Mouse (Mus musculus) lung, embryonic 14.5 days (tissue): ENCODE data around the gene Tnfrsf19. TPM values are rescaled to one million over a fixed set of nuclear protein-coding genes. Genes with fewer than 3 reads are reported as not detected.

Experiments used
- ATAC-seq: fragments of 200-750 bp; cut with Nextera tagmentation; 2 replicates; pipeline ENCODE4 v1.8.0; 2017; ENCODE audit warnings: mild to moderate bottlenecking, moderate TSS enrichment, moderate library complexity; ENCODE audit not compliant: insufficient read depth
- DNase-seq: peaks from one replicate; pipeline ENCODE4 v3.0.0-alpha.2; 2015
- H3K27ac ChIP-seq: fragments of 300-500 bp; sonication (generic); 2 replicates; pipeline ENCODE4 v1.5.1; 2014; ENCODE audit warnings: low read depth, mild to moderate bottlenecking, moderate library complexity
- H3K27me3 ChIP-seq: fragments of 300-500 bp; sonication (generic); 2 replicates; pipeline ENCODE4 v1.6.1; 2014; ENCODE audit warnings: low read length, control low read depth; ENCODE audit not compliant: insufficient read depth
- H3K36me3 ChIP-seq: fragments of 300-500 bp; sonication (generic); 2 replicates; pipeline ENCODE4 v1.6.1; 2014; ENCODE audit warnings: control low read depth; ENCODE audit not compliant: insufficient read depth
- H3K4me1 ChIP-seq: fragments of 300-500 bp; sonication (generic); 2 replicates; pipeline ENCODE4 v1.6.1; 2014; ENCODE audit warnings: antibody characterized with exemption, control low read depth; ENCODE audit not compliant: insufficient read depth
- H3K4me2 ChIP-seq: fragments of 300-500 bp; sonication (generic); 2 replicates; pipeline ENCODE4 v1.6.1; 2014; ENCODE audit warnings: mild to moderate bottlenecking
- H3K4me3 ChIP-seq: fragments of 300-500 bp; sonication (generic); 2 replicates; pipeline ENCODE4 v1.5.1; 2014; ENCODE audit warnings: low read depth, low read length
- H3K9ac ChIP-seq: fragments of 300-500 bp; sonication (generic); 2 replicates; pipeline ENCODE4 v1.6.1; 2014
- H3K9me3 ChIP-seq: fragments of 300-500 bp; sonication (generic); 2 replicates; pipeline ENCODE4 v1.6.1; 2016; ENCODE audit warnings: low read depth, low read length, control low read depth
- CTCF ChIP-seq: IDR thresholded peaks from 2 replicates; pipeline ENCODE4 v1.5.1; 2016; ENCODE audit warnings: antibody characterized with exemption, low read depth
- WGBS: fragments of 180-500 bp; shearing (Covaris S2); extraction: QIAGEN DNeasy Blood & Tissue Kit; methylation state at CpG from one replicate; pipeline ENCODE4 v1.1.7; 2014; 5-methylcytosine and 5-hydroxymethylcytosine counted together
- polyA plus RNA-seq: library from polyadenylated mRNA; unstranded; fragments of >200 nt; fragmentation: Nextera tagmentation; extraction: Ambion mirVana; gene quantifications from 2 replicates; pipeline ENCODE4 v1.2.1, GENCODE M21; 2014

The Tnfrsf19 gene
- polyA plus RNA-seq, 1 experiment from 2014 or later = 159 TPM

DNA sequence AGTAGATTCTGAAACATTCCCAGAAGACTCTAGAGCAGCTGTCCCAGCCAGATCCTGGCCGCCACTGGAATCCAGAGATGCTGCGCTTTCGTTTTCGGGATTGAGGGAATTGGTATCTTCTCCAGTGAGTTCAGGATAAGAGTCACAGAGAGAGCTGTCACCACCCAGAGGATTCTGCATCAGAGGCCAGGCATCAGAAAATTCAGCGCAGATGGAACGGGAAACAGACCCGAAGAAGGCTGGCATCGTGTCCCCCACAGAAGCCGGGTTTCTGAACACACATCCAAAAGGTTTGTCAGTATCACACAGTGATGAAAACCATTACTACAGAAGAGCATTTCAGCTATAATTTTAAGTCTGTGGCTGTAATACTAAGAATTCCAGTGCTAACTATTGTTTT lies 75.3 kb downstream of the Tnfrsf19 start:
- 92% methylated on average over 9 of the region's 9 CpGs for WGBS
- H3K36me3 ChIP-seq = peaks cover 84% of the 10 kb centered on the region
- H3K27me3 ChIP-seq = no peaks in the 10 kb centered on the region
- no peaks in the 10 kb centered on the region for H3K9me3 ChIP-seq
- ATAC-seq (no peak), DNase-seq (no peak)
- no peak overlapping the region for H3K4me2 ChIP-seq
- H3K4me1 ChIP-seq = no peaks in the 10 kb centered on the region
- no peak overlapping the region for H3K9ac ChIP-seq
- H3K27ac ChIP-seq = no peak overlapping the region
- no peak for TF ChIP-seq CTCF
- no peak overlapping the region for H3K4me3 ChIP-seq

DNA sequence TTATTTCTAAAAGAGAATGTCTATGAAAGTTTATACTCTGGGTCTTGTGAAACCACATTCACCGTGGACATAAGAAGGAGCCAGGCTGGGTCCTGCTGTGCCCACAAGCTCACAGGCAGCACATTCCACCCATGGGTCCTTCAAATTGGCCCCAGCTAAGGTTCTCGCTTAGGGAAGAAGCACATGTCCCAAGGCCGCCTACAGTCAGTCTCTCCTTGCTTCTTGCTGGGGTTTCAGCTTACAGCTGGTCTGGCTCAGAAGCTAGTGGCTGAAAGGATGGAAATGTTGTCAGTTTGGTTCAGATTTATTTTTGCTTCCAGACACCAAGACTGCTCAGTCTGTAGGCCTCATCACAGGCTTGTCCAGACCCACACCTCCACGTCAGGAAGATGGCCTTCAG lies 80.2 kb downstream of the Tnfrsf19 start:
- peaks cover 69% of the 10 kb centered on the region for H3K36me3 ChIP-seq
- H3K27me3 ChIP-seq = no peaks in the 10 kb centered on the region
- no peak for TF ChIP-seq CTCF
- H3K27ac ChIP-seq = no peak overlapping the region
- no peaks in the 10 kb centered on the region for H3K9me3 ChIP-seq
- ATAC-seq = no peak
- no peak for DNase-seq
- no peak overlapping the region for H3K9ac ChIP-seq
- 77% methylated on average over 4 of the region's 4 CpGs for WGBS
- no peak overlapping the region for H3K4me2 ChIP-seq
- H3K4me1 ChIP-seq = no peaks in the 10 kb centered on the region
- no peak overlapping the region for H3K4me3 ChIP-seq

DNA sequence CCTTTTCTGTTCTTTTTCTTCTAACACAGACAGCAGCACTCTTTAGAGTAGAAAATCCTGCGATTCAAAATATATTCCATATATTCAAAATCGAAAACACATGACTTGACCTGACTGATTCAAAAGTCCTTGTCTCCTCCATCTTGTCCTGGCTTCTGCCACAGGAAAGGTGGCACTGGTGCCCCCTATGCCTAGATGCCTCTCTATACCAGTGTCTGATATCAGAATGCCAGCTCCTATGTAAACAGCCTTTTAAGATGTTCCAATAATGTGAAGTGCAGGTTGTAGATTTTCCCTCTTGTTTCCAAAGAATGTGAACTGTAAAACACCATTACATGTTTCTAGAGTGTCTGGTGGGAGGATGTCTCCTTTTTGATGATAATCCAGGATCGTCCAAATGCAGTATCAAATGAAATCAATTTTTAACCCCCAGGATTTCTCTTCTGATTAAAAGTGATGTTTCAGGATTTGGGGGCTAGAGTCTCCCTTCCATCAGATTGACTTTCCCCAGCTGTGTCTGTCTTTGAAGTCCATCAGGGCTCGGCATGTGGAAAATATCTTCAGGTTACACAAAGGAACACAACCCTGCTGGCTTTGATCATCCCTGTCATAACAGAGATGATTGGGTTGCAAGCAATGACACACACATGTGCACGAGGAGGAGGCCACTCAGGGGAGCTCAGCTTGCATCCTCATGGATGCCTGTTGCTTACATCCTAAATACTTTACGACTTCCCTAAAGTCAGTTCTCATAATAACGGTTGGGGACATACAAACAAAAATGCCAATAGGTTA lies 82.1 kb downstream of the Tnfrsf19 start:
- Histone ChIP-seq H3K4me3 (no peak overlapping the region), H3K4me2 (no peak overlapping the region), H3K9ac (no peak overlapping the region), H3K27me3 (no peaks in the 10 kb centered on the region), H3K27ac (no peak overlapping the region), H3K4me1 (no peaks in the 10 kb centered on the region), H3K9me3 (no peaks in the 10 kb centered on the region), H3K36me3 (peaks cover 53% of the 10 kb centered on the region)
- TF ChIP-seq CTCF = no peak
- 78% methylated on average over 7 of the region's 7 CpGs for WGBS
- DNase-seq (no peak), ATAC-seq (no peak)

DNA sequence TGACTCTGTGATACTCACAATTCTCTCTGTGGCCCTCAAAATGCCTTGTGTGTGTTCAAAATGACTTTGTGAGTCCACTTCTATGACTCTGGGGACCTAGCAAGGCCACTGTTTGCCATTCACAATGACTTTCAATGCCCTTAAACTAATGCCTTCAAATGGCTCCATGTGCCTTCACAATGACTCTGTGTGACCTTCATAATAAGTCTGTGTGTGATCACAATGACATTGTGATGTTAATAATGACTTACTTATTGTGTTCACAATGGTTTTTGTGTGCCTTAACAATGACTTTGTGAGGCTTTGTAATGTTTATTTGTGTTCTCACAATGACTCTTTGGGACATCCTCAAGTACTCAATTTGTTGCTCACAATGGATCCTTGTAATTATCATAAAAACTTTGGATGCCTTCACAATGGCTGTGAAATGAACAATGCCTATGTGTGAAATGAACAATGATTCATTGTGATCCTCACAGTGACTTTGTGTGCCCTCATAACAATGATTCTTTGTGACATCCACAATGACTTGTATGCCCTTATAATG lies 88.6 kb downstream of the Tnfrsf19 start:
- TF ChIP-seq CTCF = no peak
- no peak for ATAC-seq

DNA sequence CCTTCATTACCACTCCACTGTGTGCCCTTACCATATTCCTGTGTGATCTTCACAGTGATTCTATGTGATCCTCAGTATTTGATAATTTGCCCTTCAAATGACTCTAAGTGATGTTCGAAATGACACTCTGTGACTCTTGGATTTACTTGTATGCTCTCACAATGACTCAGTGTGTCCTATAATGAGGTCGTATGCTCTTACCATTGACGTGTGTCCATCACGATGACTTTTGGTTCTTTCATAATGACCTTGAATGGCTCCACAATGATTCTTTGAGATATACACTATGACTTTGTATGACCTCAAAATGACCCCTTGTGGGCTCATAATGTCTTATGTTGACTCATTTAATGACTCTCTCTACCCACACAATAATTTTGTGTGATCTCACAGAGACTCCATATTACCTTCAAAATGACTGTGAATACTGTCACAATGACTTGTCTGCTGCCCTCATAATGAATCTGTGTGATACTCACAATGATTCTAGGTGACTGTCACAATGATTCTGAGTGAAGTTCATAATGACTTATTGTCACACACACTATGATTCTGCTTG lies 108.7 kb downstream of the Tnfrsf19 start:
- H3K4me2 ChIP-seq = no peak overlapping the region
- DNase-seq = no peak
- H3K27ac ChIP-seq = no peak overlapping the region
- no peaks in the 10 kb centered on the region for H3K4me1 ChIP-seq
- no peaks in the 10 kb centered on the region for H3K9me3 ChIP-seq
- 88% methylated on average over 4 of the region's 4 CpGs for WGBS
- H3K27me3 ChIP-seq = no peaks in the 10 kb centered on the region
- no peak for TF ChIP-seq CTCF
- H3K36me3 ChIP-seq = no peaks in the 10 kb centered on the region
- H3K9ac ChIP-seq = no peak overlapping the region
- no peak for ATAC-seq
- H3K4me3 ChIP-seq = no peak overlapping the region

More for the DNA sequence above, 88.6 kb downstream of the Tnfrsf19 start:
- Histone ChIP-seq H3K9me3 (no peaks in the 10 kb centered on the region), H3K27me3 (no peaks in the 10 kb centered on the region), H3K4me1 (no peaks in the 10 kb centered on the region), H3K4me3 (no peak overlapping the region), H3K9ac (no peak overlapping the region), H3K4me2 (no peak overlapping the region), H3K27ac (no peak overlapping the region), H3K36me3 (no peaks in the 10 kb centered on the region)
- no peak for DNase-seq

DNA sequence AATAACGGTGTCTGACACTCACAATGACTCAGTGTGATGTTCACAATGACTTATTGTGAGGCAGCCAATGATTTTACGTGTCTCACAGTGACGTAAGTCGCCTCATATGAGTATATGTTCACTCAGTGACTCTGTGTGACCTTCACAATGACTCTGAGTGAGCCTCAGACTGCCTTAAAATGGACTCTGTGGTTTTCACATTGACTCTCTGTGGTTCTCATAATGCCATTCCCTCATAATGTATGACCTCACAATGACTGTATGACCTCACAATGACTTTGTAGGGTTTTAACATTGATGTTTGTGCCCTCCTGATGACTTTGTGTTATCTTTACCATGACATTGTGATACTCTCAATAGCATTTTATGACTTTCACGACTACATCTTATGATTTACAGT lies 110.6 kb downstream of the Tnfrsf19 start:
- Histone ChIP-seq H3K4me3 (no peak overlapping the region), H3K9ac (no peak overlapping the region), H3K27ac (no peak overlapping the region), H3K9me3 (no peaks in the 10 kb centered on the region), H3K27me3 (no peaks in the 10 kb centered on the region), H3K36me3 (no peaks in the 10 kb centered on the region), H3K4me1 (no peaks in the 10 kb centered on the region), H3K4me2 (no peak overlapping the region)
- TF ChIP-seq CTCF = no peak
- DNase-seq (no peak), ATAC-seq (no peak)
- 80% methylated on average over 5 of the region's 5 CpGs for WGBS

DNA sequence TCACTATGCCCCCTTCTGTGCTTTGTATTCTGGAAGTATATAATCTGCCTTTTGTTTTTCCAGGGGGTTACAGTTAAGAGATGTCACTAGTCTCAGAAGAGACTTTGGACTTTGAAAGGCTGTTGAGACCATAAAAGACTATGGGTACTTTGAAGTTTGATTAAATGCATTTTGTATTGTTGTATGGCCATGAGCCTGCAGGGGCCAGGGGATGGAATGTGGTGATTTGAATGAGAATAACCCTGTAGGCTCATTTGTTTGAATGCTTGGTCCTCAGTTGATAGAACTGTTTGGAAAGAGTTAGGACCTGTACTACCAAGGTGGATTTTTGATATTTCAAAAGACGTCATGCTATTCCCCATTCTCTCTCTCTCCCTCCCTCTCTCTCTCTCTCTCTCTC lies 120.3 kb downstream of the Tnfrsf19 start:
- TF ChIP-seq CTCF = no peak
- no peak overlapping the region for H3K9ac ChIP-seq
- DNase-seq (no peak), ATAC-seq (no peak)
- 68% methylated on average over 1 of the region's 1 CpGs for WGBS
- no peaks in the 10 kb centered on the region for H3K9me3 ChIP-seq
- no peak overlapping the region for H3K4me2 ChIP-seq
- H3K27me3 ChIP-seq = no peaks in the 10 kb centered on the region
- H3K27ac ChIP-seq = no peak overlapping the region
- no peak overlapping the region for H3K4me3 ChIP-seq
- no peaks in the 10 kb centered on the region for H3K4me1 ChIP-seq
- no peaks in the 10 kb centered on the region for H3K36me3 ChIP-seq
